Mouse (Mus musculus) cerebellum, adult 9-10 months (tissue): ENCODE results near the gene Pde12.
A peak's percentile ranks its signal among the peaks of the same experiment; 100 is the strongest.
"Not testable (repeated sequence)": the region's sequence is repeated elsewhere in the genome, so short reads cannot be mapped to it uniquely, and the experiment has no call there.

ENCODE experiments used
- DNase-seq: peaks from one replicate; pipeline ENCODE4 v3.0.0; 2022

The Pde12 gene

DNA sequence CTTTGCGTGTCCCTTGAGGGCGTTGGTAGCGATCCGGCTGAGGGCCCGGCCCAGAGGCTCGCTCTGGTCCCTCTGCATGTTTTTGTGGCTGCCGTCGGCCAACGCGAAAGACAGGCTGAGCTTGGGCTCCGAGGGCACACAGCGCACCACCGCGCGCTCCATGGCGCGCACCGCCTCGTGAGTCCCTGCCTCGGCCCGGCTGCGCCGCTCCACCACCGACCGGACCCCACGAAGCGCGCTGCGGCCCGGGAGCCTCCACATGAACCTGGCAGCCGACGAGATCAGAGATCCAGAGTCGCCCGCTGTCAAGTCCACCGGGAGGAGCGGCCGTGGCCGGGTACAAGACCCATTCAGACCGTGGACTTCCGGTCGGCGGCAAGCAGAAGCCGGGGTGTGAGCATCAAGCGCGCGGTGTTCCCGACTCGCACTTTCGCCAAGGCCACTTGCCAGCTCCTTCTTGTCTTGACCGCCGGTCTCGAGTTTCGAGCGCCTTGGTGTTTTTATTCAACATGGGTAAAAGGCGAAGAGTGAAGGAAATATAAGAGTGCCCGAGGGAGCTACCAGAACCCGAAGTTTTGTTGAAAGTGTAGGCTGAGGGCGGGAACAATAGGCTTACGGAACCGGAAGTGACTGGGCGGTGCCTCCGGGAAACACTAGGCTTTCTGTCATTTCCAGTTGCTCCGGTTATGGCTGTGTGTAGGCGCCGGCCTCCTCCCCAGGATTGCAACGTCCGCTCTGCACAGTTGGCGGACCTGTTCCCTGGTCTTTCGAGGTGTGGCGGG is at the start of gene Pde12:
Gene Pde12 (minus strand): TSS at position 592 of the 782 bp plus-strand sequence.
- DNase-seq = peak; percentile 91

DNA sequence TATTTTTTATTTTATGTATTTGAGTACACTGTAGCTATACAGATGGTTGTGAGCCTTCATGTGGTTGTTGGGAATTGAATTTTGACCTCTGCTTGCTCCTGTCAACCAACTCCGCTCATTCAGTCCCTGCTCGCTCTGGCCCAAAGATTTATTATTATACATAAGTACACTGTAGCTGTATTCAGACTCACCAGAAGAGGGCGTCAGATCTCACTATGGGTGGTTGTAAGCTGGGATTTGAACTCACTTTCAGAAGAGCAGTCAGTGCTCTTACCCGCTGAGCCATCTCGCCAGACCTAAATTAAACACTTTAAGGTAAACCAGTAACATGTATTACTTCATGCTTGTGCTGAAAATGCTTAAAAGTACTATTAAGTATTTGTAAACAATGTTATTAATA is 35.6 kb upstream of the Pde12 start:
- not testable (repeated sequence) for DNase-seq

DNA sequence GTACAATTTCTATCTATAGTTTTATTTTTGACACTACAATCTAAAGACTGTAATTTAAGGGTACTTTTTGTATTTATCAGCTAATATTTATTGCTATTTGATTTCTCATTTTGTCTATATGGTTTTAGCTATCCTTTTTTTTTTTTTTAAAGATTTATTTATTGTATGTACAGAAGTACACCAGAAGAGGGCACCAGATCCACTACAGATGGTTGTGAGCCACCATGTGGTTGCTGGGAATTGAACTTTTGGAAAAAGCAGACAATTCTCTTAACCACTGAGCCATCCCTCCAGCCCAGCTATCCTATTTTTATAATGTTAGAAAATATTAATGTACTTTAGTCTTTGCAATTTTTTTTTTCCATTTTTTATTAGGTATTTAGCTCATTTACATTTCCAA is 28.2 kb upstream of the Pde12 start:
- no peak for DNase-seq

DNA sequence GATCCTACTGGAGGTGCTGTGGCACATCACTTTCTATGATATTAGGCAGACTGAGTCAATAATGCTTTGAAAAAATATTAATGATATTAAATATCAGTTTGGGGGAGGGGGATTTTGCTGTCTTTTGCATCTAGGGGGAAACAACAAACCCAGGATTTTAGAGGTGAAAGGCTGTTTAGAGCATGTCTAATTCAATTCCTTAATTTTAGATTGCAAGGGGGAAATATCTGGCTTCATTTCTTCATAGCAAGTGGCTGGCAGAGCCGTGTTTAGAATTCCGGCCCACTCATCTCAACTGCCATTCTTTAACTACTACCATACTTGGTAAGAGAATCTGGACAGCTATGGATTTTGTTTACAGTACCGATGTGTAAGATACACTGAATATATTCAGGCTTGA is 23.3 kb upstream of the Pde12 start, which contains the start of gene Dnah12:
Gene Dnah12 (plus strand): TSS at position 301 of the 400 bp plus-strand sequence.
- no peak for DNase-seq

DNA sequence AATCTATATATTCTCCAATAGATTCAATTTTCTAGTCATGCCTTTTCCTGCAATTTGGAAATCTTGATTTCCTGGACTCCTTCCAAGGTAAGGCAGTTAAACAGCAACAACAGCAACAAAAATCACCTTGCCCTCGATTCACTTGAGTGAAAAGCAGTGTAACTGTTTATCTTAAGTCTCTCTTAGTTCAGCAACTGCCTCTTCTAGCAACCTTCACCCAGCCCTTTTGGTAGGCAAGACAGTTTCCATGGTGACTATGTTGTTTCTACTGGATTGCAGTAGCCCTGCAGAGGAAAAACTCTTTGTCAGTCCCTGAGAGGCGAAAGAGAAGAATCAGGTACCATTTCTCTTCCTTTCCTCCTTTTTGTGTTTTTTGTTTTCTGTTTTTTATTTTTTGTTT is 21.7 kb upstream of the Pde12 start:
- DNase-seq = no peak

DNA sequence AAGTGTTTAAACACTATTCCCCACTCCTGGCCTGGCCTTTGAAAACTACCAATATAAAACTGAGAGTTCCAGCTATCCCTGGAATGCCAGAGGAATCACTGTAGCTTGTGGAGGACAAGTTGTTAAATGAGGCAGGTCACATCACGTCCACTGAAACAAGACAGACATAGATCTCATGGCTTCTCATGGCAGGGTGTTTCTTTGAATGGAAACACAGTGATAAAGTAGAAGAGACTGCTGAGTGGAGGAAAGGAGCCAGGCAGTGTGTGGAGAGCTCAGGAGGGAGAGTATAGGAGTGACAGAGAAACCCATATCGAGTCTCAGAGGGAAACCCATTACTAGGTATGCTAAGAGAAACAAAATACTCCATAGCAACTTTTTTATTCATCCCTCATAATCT is 21.0 kb upstream of the Pde12 start:
- no peak for DNase-seq

DNA sequence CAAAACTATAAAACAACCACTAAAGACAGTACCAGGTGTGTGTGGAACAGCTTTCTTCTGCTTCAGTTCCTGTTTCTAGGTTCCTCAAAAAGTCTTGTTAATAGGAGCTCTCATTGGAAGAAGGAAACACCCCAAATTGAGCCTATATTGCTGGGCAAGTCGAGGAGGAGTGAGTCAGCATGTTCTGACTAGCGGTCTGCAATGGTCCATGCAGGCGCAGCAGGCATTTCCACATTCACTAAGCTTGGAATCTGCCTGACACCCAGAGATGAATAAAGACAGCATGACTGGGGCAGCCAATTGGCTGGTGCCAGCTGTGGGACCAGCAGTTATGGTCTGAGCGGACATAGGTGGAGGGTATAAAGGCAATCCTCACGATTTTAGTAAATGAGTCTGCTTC is 6.1 kb upstream of the Pde12 start:
- no peak for DNase-seq

DNA sequence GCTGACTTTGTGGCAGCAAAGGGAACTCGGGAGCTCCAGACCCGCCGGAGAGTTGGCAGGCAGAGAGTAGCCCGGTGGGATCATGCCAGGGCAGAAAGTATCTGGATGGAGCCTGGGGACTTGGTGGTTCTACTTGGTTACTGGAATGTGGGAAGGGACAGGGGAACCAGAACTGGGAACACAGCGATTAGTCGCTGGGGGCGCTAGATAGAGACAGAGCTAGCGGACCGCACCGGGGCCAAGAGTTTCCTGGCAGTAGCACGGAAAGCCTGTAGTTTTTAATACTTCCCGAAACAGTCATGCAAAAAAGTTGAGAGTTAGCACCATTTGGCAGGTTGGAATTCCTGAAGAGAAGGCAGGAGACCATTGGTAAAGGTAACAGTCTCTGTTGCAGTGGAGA is 5.7 kb upstream of the Pde12 start:
- no peak for DNase-seq

DNA sequence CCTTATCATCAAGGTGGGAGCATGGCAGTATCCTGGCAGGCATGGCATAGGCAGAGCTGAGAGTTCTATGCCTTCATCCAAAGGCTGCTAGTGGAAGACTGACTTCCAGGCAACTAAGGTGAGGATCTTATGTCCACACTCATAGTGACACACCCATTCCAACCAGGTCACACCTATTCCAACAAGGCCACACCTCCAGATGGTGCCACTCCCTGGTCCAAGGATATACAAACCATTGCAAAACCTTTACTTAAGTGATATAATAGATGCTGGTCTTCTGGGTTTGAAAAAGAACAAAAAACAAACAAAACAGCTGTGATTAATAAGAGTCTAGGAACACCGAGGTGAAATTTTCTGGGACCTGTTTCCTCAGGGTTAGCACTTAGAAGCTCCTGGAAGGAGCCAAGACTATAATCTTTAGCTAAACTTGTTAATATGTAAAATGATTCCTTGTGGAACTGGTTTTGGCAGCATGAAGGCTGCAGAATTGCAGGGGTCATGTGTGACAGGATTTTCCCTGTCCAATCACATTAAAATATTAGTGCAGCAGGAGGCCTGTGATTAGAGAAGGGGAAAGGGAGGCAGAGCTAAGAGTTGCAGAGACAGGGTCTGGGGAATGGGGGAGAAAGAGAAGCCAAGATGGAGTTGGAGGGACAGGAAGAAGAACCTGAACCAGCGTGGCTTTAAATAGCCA is 4.9 kb upstream of the Pde12 start:
- not testable (repeated sequence) for DNase-seq

DNA sequence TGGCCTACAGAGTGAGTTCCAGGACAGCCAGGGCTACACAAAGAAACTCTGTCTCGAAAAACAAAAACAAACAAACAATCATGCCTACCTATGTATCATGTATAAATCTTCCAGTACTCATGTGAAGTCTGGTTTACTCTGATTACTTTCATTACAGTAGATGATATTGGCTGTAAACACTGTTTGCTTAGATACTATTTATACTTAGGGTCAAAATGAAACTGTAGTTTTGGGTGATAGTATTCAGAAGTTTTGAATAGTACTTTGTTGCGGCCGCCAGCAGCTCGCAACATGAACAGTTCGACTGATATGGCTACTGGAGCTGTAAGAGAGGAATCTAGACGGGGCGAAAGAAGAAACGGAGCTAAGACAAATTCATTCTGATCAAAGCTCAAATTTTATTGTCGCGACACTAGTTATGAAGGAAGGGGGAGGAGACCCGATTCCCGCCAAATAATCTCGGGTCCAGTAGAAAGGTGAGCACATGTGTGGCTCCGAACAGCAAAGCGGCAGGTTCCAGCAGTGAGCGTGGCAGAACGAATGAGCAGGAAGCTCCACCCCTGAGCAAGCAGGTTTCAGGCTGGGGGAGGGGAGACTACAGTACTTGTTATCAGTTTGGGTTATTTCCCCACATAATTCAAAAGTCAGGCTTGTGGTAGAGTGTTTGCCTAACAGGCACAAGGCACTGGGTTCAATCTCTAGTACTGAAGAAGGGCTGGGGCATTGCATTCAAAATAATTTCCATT is 2.4 kb upstream of the Pde12 start:
- not testable (repeated sequence) for DNase-seq

DNA sequence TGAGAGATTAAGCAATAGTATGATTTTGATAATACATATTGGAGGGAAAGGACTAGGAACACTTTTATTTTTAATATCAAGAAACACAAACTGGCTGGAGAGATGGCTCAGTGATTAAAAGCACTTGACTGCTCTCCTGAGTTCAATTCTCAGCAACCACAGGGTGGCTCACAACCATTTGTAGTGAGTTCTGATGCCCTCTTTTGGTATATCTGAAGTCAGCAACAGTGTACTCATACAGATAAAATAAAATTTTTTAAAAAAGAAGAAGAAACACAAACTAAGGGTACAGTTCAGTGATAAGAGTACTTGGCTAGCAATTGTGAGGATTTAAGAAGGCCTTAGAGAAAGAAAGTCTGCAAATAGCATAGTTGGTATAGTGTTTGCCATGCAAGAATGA is 1.3 kb upstream of the Pde12 start:
- no peak for DNase-seq

DNA sequence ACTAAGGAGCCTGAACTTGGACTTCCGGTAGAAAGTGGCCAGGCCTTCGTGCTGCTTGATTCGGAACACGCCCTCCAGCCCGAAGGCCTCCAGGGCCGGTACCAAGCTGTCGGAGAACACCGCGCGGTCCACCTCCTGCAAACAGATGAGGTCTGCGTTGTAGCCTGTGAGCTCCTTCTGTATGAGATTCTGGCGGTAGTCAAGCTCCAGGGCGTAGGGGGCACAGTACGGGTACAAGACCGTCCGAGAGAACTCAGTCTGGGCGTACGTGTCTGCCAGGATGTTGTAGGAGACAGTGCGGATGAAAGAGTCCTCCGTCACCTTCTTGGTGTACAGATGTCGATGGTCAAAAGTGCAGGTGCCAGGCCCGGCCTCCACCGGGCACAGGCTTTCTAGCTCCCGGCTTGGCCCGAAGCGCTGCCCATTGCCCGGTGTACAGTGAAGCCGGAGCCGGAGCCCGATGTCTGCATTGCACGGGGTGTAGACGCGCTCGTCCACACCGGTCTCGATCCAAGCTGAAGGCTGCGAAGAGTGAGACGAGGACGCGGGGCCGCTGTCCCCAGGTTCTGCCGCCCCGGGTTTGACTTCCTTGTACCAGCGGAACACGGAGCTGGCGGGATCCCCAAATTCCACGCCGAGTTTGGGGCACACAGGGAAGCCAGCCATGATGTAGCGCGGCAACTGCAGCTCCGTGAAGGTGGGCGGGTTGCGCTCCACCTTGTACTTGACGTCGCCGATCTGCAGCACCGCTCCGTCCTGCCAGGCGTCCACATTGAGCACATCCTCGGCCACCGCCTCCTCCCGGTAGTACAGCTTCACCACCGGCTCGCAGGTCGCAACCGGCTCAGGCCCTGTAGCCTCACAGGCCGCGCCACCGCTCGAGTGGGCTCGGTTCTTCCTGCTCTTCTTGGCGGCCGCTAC is 1.1 kb downstream of the Pde12 start:
- no peak for DNase-seq

DNA sequence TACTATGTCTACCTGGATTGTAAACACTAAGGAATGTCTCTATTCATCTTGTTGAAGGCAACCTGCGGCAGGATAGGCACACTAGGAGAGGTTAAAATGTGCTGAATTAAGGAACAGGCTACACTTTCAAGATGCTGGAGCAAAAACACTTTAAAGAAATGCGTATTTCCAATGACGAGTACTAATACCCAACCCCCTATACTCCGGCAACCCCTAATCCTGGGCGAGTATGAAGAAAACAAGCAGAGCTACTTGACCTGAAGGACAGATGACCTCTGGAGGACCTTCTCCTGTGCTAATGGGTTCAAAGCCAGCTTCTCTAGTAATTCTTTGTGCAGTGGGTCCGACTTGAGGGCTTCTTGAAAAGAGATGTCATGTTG is 1.7 kb downstream of the Pde12 start:
- no peak for DNase-seq

DNA sequence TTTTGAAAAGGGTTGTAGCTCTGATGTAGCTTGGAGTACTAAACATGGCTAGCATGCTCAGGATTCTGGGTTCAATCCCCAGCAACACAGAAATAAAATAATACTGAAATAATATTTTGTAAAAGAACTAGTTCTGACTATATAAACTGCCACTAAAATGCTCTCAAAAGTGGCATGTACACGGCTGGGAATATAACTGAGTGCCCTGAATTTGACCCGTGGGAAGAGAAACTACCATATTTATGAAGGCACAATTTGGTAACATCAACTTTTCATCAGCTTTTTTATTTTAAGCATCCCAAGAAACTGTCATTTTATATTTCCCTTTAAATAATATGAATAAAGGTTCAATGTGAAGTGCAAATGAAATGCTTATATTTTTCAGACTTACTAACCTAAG is 5.8 kb downstream of the Pde12 start:
- DNase-seq = no peak

DNA sequence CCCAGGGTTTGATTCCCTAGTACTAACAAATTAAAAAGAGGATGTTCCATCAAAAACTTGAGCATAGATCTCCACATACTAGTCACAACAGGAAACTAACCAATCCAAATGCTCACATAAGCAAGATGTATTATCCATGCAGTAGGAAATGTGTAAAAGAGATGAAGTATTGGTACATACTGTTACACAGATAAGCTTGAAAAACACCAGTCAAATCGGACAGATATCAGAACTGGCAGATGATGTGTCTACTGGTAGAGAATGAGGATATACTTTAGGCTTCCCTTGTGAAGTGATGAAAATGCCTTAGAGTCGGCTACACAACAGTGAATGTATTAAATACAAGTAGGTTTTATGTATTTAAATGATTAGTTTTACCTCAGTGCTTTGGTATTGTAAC is 7.2 kb downstream of the Pde12 start:
- no peak for DNase-seq

DNA sequence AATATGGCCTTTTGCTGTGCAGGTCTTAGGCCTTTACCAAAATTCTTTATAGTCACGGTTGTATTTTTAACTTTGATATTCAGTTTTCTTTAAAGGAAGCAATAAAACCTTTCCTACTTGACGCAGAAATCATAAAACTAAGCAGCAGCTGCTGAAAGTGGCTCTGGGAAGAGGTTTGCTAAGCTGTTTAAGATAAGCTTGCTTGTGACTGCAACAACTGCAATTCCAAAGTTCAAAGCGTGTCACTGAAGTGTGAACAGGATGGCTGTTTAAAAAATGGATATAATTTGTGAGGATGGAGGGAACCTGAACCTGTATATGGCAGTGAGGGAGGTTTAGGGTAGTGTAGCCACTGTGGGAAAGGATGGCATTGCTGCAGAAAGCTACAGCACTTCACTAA is 7.7 kb downstream of the Pde12 start:
- no peak for DNase-seq

DNA sequence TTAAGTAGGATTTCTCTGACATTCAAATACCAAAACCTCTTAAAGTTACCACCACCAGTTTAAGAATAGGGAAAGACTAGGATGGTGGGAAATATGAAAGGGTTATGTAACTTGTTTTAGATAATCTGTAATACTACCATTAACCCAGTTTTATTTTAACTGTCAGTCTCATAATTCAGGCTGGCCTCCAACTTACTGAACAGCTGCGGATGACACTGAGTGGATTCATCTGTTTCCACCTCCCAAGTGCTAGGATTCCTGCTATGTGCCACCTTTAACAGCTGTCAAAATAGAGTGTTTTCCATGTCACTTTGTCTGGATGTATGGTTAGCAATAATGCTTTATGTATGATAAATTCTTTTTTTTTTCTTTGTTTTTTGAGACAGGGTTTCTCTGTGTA is 9.4 kb downstream of the Pde12 start:
- no peak for DNase-seq

DNA sequence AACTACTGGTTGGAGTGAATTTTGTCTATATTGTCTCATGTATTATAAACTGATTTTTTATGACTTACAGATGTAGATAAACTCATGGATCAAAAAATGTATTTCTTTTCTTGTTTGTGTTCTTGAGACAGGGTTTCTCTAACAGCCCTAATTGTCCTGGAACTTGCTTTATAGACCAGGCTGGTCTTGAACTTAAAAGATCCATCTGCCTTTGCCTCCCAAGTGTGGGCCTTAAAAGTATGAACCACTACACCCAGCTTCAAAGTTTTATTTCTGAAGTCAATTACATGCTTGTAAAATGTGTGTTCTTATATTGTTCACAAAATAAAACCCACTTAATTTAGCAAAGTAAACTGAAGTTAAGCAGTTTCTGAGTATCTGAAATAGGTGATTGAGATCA is 11.5 kb downstream of the Pde12 start:
- DNase-seq = no peak

DNA sequence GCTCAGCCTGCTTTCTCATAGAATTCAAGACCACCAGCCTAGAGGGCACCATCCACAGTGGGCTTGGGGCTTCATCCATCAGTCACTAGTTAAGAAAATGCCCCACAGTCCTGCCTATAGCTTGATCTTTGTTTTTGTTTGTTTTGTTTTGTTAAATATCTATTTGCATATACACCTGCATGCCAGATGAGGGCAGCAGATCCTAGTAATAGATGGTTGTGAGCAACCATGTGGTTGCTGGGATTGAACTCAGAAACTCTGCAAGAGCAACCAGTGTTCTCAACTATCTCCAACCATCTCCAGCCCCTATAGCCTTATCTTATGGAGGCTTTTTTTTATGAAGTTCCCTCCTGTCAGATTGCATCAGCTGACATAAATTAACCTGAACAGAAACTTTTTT is 17.8 kb downstream of the Pde12 start:
- DNase-seq = no peak

DNA sequence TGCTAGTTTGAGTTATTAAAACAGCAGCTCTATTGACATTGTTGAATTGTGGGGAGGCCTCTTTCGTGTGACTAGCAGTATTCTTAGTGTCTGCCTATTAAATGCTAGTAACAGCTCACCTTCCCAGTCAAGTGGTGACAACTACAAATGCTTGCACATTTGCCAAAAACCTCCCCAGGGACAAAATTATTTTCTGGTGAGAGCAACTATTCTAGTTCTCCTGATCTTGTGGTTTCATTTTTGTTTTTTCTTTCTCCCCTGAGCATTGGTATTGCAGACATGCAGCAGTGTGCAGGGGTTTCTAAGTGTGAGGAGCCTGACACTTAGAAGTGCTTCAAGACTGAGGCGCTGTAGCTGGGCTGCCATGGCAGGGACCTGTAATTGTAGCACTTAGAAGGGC is 21.9 kb downstream of the Pde12 start:
- DNase-seq = no peak

DNA sequence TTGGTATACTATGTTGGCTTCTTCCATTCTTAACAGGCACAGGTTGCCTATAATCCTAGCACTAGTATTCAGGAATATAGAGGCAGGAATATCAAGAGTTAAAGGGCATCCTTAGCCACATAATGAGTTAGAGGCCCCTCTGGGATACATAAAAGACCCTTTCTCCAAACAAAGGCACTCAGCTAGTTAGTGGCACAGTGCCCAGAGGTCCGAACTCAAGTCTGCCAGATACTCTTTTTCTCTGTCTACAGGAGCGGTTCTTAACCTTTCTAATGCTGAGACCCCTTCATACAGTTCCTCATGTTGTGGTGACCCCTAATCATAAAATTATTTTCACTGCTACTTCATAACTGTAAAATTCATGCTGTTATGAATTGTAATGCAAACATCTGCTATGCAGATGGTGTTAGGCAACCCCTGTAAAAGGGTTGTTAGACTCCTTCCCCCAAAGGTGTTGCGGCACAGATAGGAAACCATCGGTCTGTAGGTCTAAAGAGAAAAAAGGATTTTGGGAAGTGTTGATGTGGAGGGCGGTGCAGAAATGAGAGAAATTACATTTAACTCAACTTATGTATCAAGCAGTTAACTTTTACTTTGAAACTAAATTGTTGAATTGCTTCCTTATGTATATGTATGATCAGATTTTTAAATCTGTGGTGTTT is 23.6 kb downstream of the Pde12 start:
- no peak for DNase-seq

DNA sequence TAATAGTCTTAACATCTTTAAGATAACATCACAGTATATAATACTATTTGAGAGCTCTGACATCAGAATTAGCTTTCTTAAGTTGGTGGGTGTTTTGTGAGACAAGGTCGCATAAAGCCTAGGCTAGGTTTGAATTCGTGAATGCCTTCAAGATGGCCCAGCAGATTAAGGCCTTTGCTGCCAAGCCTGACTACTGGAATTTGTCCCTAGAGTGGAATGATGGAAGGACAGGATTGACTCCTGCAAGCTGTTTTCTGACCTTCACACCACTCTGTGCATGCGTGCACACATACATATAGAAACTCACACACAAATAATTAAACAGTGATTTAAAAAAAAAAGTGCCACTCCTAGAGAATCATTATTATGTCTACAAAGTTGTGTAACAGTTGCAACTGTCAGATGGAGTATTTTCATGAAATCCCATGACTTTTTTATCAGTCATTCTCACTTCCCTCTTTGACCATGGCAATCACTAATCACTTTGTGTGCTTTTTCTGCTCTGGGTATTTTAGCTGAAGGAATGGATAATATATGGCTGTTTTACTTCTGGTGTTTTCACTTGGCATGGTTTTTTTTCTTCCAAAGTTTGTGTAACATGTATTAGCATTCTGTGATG is 26.6 kb downstream of the Pde12 start:
- DNase-seq = no peak
